Mouse (Mus musculus) layer of hippocampus, adult 18-20 months (tissue): Measurements from ENCODE around the gene Gm47841. TPM values are rescaled to one million over a fixed set of nuclear protein-coding genes. Genes with fewer than 3 reads are reported as not detected.

Experiments used
- DNase-seq, 2 experiments: peaks; one replicate each; pipeline ENCODE4 v3.0.0; 2022; ENCODE audit warnings: low spot score in 2 of 2
- total RNA-seq, 2 experiments: library from RNA; stranded (reverse); gene quantifications; 2 replicates each; pipeline ENCODE4 v1.2.3; 2021

Gene Gm47841
- total RNA-seq, 2 experiments from 2014 or later: not detected

GRCm38 (mm10) chr15:101046039-101046526 is 1.1 kb downstream of the Gm47841 start:
- DNase-seq: no peak

- no peak for DNase-seq
These were observed 2.7 kb downstream of the Gm47841 start for GRCm38 (mm10) chr15:101044531-101044930.

GRCm38 (mm10) chr15:101042613-101043012 is 4.6 kb downstream of the Gm47841 start:
- peak; percentile 32 to 82 for DNase-seq

- no peak for DNase-seq
These were observed 5.2 kb downstream of the Gm47841 start for GRCm38 (mm10) chr15:101041966-101042365.

GRCm38 (mm10) chr15:101039651-101040050 is 7.5 kb downstream of the Gm47841 start:
- peak in 1 of 2 experiments; percentile 39 for DNase-seq

GRCm38 (mm10) chr15:101028960-101029359 is 18.2 kb downstream of the Gm47841 start:
- DNase-seq: no peak

GRCm38 (mm10) chr15:101011352-101011751 is 35.8 kb downstream of the Gm47841 start:
- DNase-seq: no peak

GRCm38 (mm10) chr15:101008386-101009010 is 38.7 kb downstream of the Gm47841 start:
- peak; percentile 40 to 64 for DNase-seq

GRCm38 (mm10) chr15:101007236-101007635 is 40.0 kb downstream of the Gm47841 start:
- peak in 1 of 2 experiments; percentile 37 for DNase-seq

GRCm38 (mm10) chr15:101006251-101007040 is 40.8 kb downstream of the Gm47841 start:
- no peak for DNase-seq

GRCm38 (mm10) chr15:101005717-101006116 is 41.5 kb downstream of the Gm47841 start:
- DNase-seq: peak; percentile 41 to 51

- DNase-seq: no peak
These were observed 42.7 kb downstream of the Gm47841 start for GRCm38 (mm10) chr15:101004538-101004937.

- no peak for DNase-seq
These were observed 44.7 kb downstream of the Gm47841 start for GRCm38 (mm10) chr15:101002466-101002865.

- DNase-seq: no peak
These were observed 45.5 kb downstream of the Gm47841 start for GRCm38 (mm10) chr15:101001685-101002084.

GRCm38 (mm10) chr15:100997090-100997489 is 50.1 kb downstream of the Gm47841 start:
- DNase-seq: peak in 1 of 2 experiments; percentile 68

Other genes with a start within 250 kb of the Gm47841 start
- 100 to 1,000 TPM; 212 to 229 TPM for gene Scn8a, start 177.5 kb downstream of the Gm47841 start, total RNA-seq
- gene Fignl2, start 31.2 kb upstream of the Gm47841 start, total RNA-seq: 1 to 10 TPM; 1.3 to 1.6 TPM
- gene Ankrd33, start 68.4 kb upstream of the Gm47841 start, total RNA-seq: not detected
- gene Acvrl1, start 81.1 kb upstream of the Gm47841 start, total RNA-seq: 1 to 10 TPM; 9.7 to 9.9 TPM
- gene Acvr1b, start 126.7 kb upstream of the Gm47841 start, total RNA-seq: 10 to 100 TPM; 88.8 to 90.3 TPM
- 10 to 100 TPM; 75.9 to 86.7 TPM for gene Grasp, start 176.8 kb upstream of the Gm47841 start, total RNA-seq
- gene Nr4a1, start 206.9 kb upstream of the Gm47841 start, total RNA-seq: 100 to 1,000 TPM in 1 of 2 experiments, 10 to 100 TPM in 1; 87.1 to 105 TPM
- gene Atg101, start 236.9 kb upstream of the Gm47841 start, total RNA-seq: 10 to 100 TPM; 53.2 to 57.5 TPM
- gene 6030408B16Rik, start 245.8 kb upstream of the Gm47841 start, total RNA-seq: under 1 TPM; 0.27 to 0.66 TPM